Mouse (Mus musculus): Measurements from ENCODE around the gene Rabgef1. TPM values are rescaled to one million over a fixed set of nuclear protein-coding genes. Genes with fewer than 3 reads are reported as not detected.
A peak's percentile ranks its signal among the peaks of the same experiment; 100 is the strongest.

The Rabgef1 gene
- polyA plus RNA-seq, 1 experiment = 36.5 TPM

- TF ChIP-seq CTCF (IDR thresholded peaks at IDR 0.05; ENCODE audit: control insufficient read depth, insufficient read depth, low read length) = no peak
- no peak for TF ChIP-seq POLR2A (IDR thresholded peaks at IDR 0.05; ENCODE audit: borderline replicate concordance, control insufficient read depth, low read depth, low read length)
- H3K27ac ChIP-seq (ENCODE audit: control insufficient read depth, insufficient read depth, low read depth, low read length, poor library complexity) = no peak overlapping the region
- 89% methylated on average over 4 of the region's 4 CpGs for WGBS
- no peak overlapping the region for H3K4me3 ChIP-seq (replicated peaks; ENCODE audit: control insufficient read depth, low read depth, low read length)
- no peaks in the 10 kb centered on the region; the same call in 1 of the 2 replicates for H3K4me1 ChIP-seq (ENCODE audit: control insufficient read depth, insufficient read depth, low read length)
These were observed 29.6 kb upstream of the Rabgef1 start for GRCm38 (mm10) chr5:130142041-130142440.

- 88% methylated on average over 7 of the region's 7 CpGs for WGBS
- Histone ChIP-seq H3K27ac (ENCODE audit: control insufficient read depth, insufficient read depth, low read depth, low read length, poor library complexity) (no peak overlapping the region), H3K4me3 (replicated peaks; ENCODE audit: control insufficient read depth, low read depth, low read length) (no peak overlapping the region), H3K4me1 (ENCODE audit: control insufficient read depth, insufficient read depth, low read length) (no peaks in the 10 kb centered on the region; the same call in 1 of the 2 replicates)
- no peak for TF ChIP-seq POLR2A (IDR thresholded peaks at IDR 0.05; ENCODE audit: borderline replicate concordance, control insufficient read depth, low read depth, low read length)
- TF ChIP-seq CTCF (IDR thresholded peaks at IDR 0.05; ENCODE audit: control insufficient read depth, insufficient read depth, low read length) = no peak
These were observed 28.5 kb upstream of the Rabgef1 start for GRCm38 (mm10) chr5:130143101-130143500.

- no peaks in the 10 kb centered on the region; the same call in 1 of the 2 replicates for H3K4me1 ChIP-seq (ENCODE audit: control insufficient read depth, insufficient read depth, low read length)
- H3K4me3 ChIP-seq (replicated peaks; ENCODE audit: control insufficient read depth, low read depth, low read length) = peak overlapping the region; percentile 85
- no peak for TF ChIP-seq CTCF (IDR thresholded peaks at IDR 0.05; ENCODE audit: control insufficient read depth, insufficient read depth, low read length)
- TF ChIP-seq POLR2A (IDR thresholded peaks at IDR 0.05; ENCODE audit: borderline replicate concordance, control insufficient read depth, low read depth, low read length) = no peak
- WGBS = 2% methylated on average over 20 of the region's 20 CpGs
- peak overlapping the region; percentile 93 for H3K27ac ChIP-seq (ENCODE audit: control insufficient read depth, insufficient read depth, low read depth, low read length, poor library complexity)
These were observed 27.6 kb upstream of the Rabgef1 start for GRCm38 (mm10) chr5:130143977-130144333.

GRCm38 (mm10) chr5:130144334-130145312 lies 27.0 kb upstream of the Rabgef1 start, which contains the start of gene Kctd7:
Gene Kctd7 (plus strand): TSS chr5:130144861.
- under 1% methylated on average over 66 of the region's 66 CpGs for WGBS
- H3K27ac ChIP-seq (ENCODE audit: control insufficient read depth, insufficient read depth, low read depth, low read length, poor library complexity) = peak within 1 kb of the TSS; percentile 93
- H3K4me3 ChIP-seq (replicated peaks; ENCODE audit: control insufficient read depth, low read depth, low read length) = peak within 1 kb of the TSS; percentile 85
- H3K4me1 ChIP-seq (ENCODE audit: control insufficient read depth, insufficient read depth, low read length) = no peaks in the 10 kb centered on the region; the same call in 1 of the 2 replicates
- TF ChIP-seq CTCF (IDR thresholded peaks at IDR 0.05; ENCODE audit: control insufficient read depth, insufficient read depth, low read length) (peak; percentile 41; the same call in 1 of the 2 replicates), POLR2A (IDR thresholded peaks at IDR 0.05; ENCODE audit: borderline replicate concordance, control insufficient read depth, low read depth, low read length) (peak; percentile 94)

- H3K4me1 ChIP-seq (ENCODE audit: control insufficient read depth, insufficient read depth, low read length) = no peaks in the 10 kb centered on the region; the same call in 1 of the 2 replicates
- 47% methylated on average over 8 of the region's 8 CpGs for WGBS
- H3K27ac ChIP-seq (ENCODE audit: control insufficient read depth, insufficient read depth, low read depth, low read length, poor library complexity) = no peak overlapping the region
- peak overlapping the region; percentile 85 for H3K4me3 ChIP-seq (replicated peaks; ENCODE audit: control insufficient read depth, low read depth, low read length)
- TF ChIP-seq POLR2A (IDR thresholded peaks at IDR 0.05; ENCODE audit: borderline replicate concordance, control insufficient read depth, low read depth, low read length) = no peak
- TF ChIP-seq CTCF (IDR thresholded peaks at IDR 0.05; ENCODE audit: control insufficient read depth, insufficient read depth, low read length) = no peak
These were observed 25.6 kb upstream of the Rabgef1 start for GRCm38 (mm10) chr5:130145961-130146360.

GRCm38 (mm10) chr5:130149726-130150310 lies 21.8 kb upstream of the Rabgef1 start:
- TF ChIP-seq POLR2A (IDR thresholded peaks at IDR 0.05; ENCODE audit: borderline replicate concordance, control insufficient read depth, low read depth, low read length) = no peak
- no peak for TF ChIP-seq CTCF (IDR thresholded peaks at IDR 0.05; ENCODE audit: control insufficient read depth, insufficient read depth, low read length)
- Histone ChIP-seq H3K27ac (ENCODE audit: control insufficient read depth, insufficient read depth, low read depth, low read length, poor library complexity) (no peak overlapping the region), H3K4me3 (replicated peaks; ENCODE audit: control insufficient read depth, low read depth, low read length) (no peak overlapping the region), H3K4me1 (ENCODE audit: control insufficient read depth, insufficient read depth, low read length) (no peaks in the 10 kb centered on the region; the same call in 1 of the 2 replicates)
- WGBS = 88% methylated on average over 7 of the region's 7 CpGs

- 81% methylated on average over 2 of the region's 2 CpGs for WGBS
- H3K4me1 ChIP-seq (ENCODE audit: control insufficient read depth, insufficient read depth, low read length) = no peaks in the 10 kb centered on the region
- H3K27ac ChIP-seq (ENCODE audit: control insufficient read depth, insufficient read depth, low read depth, low read length, poor library complexity) = no peak overlapping the region
- H3K4me3 ChIP-seq (replicated peaks; ENCODE audit: control insufficient read depth, low read depth, low read length) = no peak overlapping the region
- TF ChIP-seq POLR2A (IDR thresholded peaks at IDR 0.05; ENCODE audit: borderline replicate concordance, control insufficient read depth, low read depth, low read length) (no peak), CTCF (IDR thresholded peaks at IDR 0.05; ENCODE audit: control insufficient read depth, insufficient read depth, low read length) (no peak)
These were observed 17.3 kb upstream of the Rabgef1 start for GRCm38 (mm10) chr5:130154286-130154685.

- TF ChIP-seq POLR2A (IDR thresholded peaks at IDR 0.05; ENCODE audit: borderline replicate concordance, control insufficient read depth, low read depth, low read length) (no peak), CTCF (IDR thresholded peaks at IDR 0.05; ENCODE audit: control insufficient read depth, insufficient read depth, low read length) (no peak)
- Histone ChIP-seq H3K4me1 (ENCODE audit: control insufficient read depth, insufficient read depth, low read length) (no peaks in the 10 kb centered on the region; the same call in 1 of the 2 replicates), H3K27ac (ENCODE audit: control insufficient read depth, insufficient read depth, low read depth, low read length, poor library complexity) (no peak overlapping the region), H3K4me3 (replicated peaks; ENCODE audit: control insufficient read depth, low read depth, low read length) (no peak overlapping the region)
- WGBS = 84% methylated on average over 4 of the region's 4 CpGs
These were observed 13.1 kb upstream of the Rabgef1 start for GRCm38 (mm10) chr5:130158545-130158944.

All from bone marrow, adult 2 months (tissue).